Mouse (Mus musculus) cerebellum, adult 2 months (tissue): ENCODE results near the gene Tmem50a.

Experiments
- CTCF ChIP-seq: fragments of 200-500 bp; IDR thresholded peaks from 2 replicates; pipeline ENCODE4 v1.5.1; 2011; ENCODE audit warnings: low read depth, mild to moderate bottlenecking, control low read depth, low read length, moderate library complexity, borderline replicate concordance; ENCODE audit not compliant: insufficient read depth
- POLR2A ChIP-seq: fragments of 200-500 bp; IDR thresholded peaks from 2 replicates; pipeline ENCODE4 v1.6.1; 2011; ENCODE audit warnings: low read length, control low read depth, borderline replicate concordance; ENCODE audit not compliant: insufficient read depth

- TF ChIP-seq CTCF: no peak
- TF ChIP-seq POLR2A: no peak
Observed at GRCm38 (mm10) chr4:134853259-134853636, 61.6 kb downstream of the Tmem50a start, which contains the start of gene Maco1.
